Mouse (Mus musculus) liver, embryonic 14.5 days (tissue): Measurements from ENCODE around the gene Cux1.

Experiments used
- CTCF ChIP-seq: IDR thresholded peaks from 2 replicates; pipeline ENCODE4 v1.5.1; 2016; ENCODE audit warnings: antibody characterized with exemption, low read depth, control low read depth
- EP300 ChIP-seq: IDR thresholded peaks from 2 replicates; pipeline ENCODE4 v1.6.1; 2016; ENCODE audit warnings: antibody characterized with exemption, low read depth

GRCm38 (mm10) chr5:136581625-136582024 lies 14.3 kb upstream of the Cux1 start:
- TF ChIP-seq EP300 (no peak), CTCF (no peak)
